Mouse (Mus musculus) embryo, embryonic 10.5 days (tissue): ENCODE results near the gene Dvl3.
"Not testable (repeated sequence)": the region's sequence is repeated elsewhere in the genome, so short reads cannot be mapped to it uniquely, and the experiment has no call there.

ENCODE experiments used
- DNase-seq: peaks from one replicate; pipeline ENCODE4 v3.0.0-alpha.2; 2015; ENCODE audit warnings: low spot score

The Dvl3 gene

GRCm38 (mm10) chr16:20516726-20517201 lies at the start of gene Dvl3:
Gene Dvl3, plus strand, starts transcription at chr16:20516982.
- peak; percentile 94 for DNase-seq

GRCm38 (mm10) chr16:20470981-20471380 lies 45.8 kb upstream of the Dvl3 start:
- no peak for DNase-seq

GRCm38 (mm10) chr16:20471686-20472085 lies 45.1 kb upstream of the Dvl3 start:
- no peak for DNase-seq

- no peak for DNase-seq
Observed at GRCm38 (mm10) chr16:20473748-20474147, 43.0 kb upstream of the Dvl3 start.

- DNase-seq = no peak
Observed at GRCm38 (mm10) chr16:20474211-20474610, 42.6 kb upstream of the Dvl3 start.

GRCm38 (mm10) chr16:20474786-20475185 lies 42.0 kb upstream of the Dvl3 start:
- DNase-seq = no peak

- DNase-seq = no peak
Observed at GRCm38 (mm10) chr16:20475335-20475734, 41.4 kb upstream of the Dvl3 start.

- no peak for DNase-seq
Observed at GRCm38 (mm10) chr16:20476857-20477256, 39.9 kb upstream of the Dvl3 start.

- DNase-seq = no peak
Observed at GRCm38 (mm10) chr16:20477270-20477669, 39.5 kb upstream of the Dvl3 start.

GRCm38 (mm10) chr16:20478504-20478903 lies 38.3 kb upstream of the Dvl3 start:
- DNase-seq = peak; percentile 11

- DNase-seq = not testable (repeated sequence)
Observed at GRCm38 (mm10) chr16:20479026-20479760, 37.6 kb upstream of the Dvl3 start.

GRCm38 (mm10) chr16:20480115-20480514 lies 36.7 kb upstream of the Dvl3 start:
- peak; percentile 63 for DNase-seq

- no peak for DNase-seq
Observed at GRCm38 (mm10) chr16:20481746-20482145, 35.0 kb upstream of the Dvl3 start.

GRCm38 (mm10) chr16:20483716-20484115 lies 33.1 kb upstream of the Dvl3 start:
- not testable (repeated sequence) for DNase-seq

- no peak for DNase-seq
Observed at GRCm38 (mm10) chr16:20485061-20485460, 31.7 kb upstream of the Dvl3 start.

GRCm38 (mm10) chr16:20486048-20486447 lies 30.7 kb upstream of the Dvl3 start:
- DNase-seq = no peak

GRCm38 (mm10) chr16:20488151-20488550 lies 28.6 kb upstream of the Dvl3 start:
- no peak for DNase-seq

GRCm38 (mm10) chr16:20488751-20489150 lies 28.0 kb upstream of the Dvl3 start:
- not testable (repeated sequence) for DNase-seq

GRCm38 (mm10) chr16:20489233-20489632 lies 27.5 kb upstream of the Dvl3 start:
- no peak for DNase-seq

GRCm38 (mm10) chr16:20490581-20490980 lies 26.2 kb upstream of the Dvl3 start:
- DNase-seq = no peak

- DNase-seq = no peak
Observed at GRCm38 (mm10) chr16:20491301-20491700, 25.5 kb upstream of the Dvl3 start.

GRCm38 (mm10) chr16:20493452-20493851 lies 23.3 kb upstream of the Dvl3 start:
- no peak for DNase-seq

GRCm38 (mm10) chr16:20496671-20497600 lies 19.8 kb upstream of the Dvl3 start:
- DNase-seq = peak; percentile 91
